Mouse (Mus musculus): ENCODE data around the gene Mrpl49.
A peak's percentile ranks its signal among the peaks of the same experiment; 100 is the strongest.
"Not testable (repeated sequence)": the region's sequence is repeated elsewhere in the genome, so short reads cannot be mapped to it uniquely, and the experiment has no call there.

Mrpl49 gene

DNA sequence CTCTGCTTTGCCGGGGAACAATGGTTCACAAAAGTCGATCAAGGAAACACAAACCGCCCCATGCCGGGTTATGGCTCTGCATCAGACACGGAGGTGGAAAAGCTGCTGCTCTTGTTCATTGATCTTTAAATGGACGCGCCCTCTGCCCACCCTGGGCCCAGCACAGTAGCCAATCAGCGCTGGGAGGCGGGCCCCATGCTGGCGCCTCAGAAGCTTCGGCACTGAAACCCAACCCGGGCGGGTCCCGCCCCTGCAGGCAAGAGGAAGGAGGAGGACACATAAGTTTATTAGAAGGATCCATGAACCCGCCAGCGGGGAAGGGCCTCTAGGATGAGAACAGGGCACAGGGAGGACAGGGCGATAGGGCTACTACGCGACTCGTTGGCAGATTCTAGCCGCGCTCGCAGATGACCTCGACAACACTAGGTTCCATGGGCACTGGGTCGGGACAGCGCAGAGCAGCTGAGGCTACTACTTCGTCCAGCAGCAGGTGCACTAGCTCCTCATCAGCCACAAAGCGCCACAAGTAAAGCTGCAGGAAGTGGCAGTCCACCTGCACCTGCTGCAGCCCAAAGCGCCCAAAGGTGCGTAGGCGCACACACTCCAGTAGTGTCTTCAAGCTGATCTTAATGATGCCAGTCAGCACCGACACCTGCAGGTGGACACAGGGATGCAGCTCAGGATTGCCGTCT, 10.3 kb upstream of the Mrpl49 start, which contains the start of gene Tm7sf2:
Tm7sf2 (minus strand) TSS at position 650 of the 692 bp plus-strand sequence.
- DNase-seq (ENCODE audit: extremely low read depth, low read depth, low spot score) = no peak

DNA sequence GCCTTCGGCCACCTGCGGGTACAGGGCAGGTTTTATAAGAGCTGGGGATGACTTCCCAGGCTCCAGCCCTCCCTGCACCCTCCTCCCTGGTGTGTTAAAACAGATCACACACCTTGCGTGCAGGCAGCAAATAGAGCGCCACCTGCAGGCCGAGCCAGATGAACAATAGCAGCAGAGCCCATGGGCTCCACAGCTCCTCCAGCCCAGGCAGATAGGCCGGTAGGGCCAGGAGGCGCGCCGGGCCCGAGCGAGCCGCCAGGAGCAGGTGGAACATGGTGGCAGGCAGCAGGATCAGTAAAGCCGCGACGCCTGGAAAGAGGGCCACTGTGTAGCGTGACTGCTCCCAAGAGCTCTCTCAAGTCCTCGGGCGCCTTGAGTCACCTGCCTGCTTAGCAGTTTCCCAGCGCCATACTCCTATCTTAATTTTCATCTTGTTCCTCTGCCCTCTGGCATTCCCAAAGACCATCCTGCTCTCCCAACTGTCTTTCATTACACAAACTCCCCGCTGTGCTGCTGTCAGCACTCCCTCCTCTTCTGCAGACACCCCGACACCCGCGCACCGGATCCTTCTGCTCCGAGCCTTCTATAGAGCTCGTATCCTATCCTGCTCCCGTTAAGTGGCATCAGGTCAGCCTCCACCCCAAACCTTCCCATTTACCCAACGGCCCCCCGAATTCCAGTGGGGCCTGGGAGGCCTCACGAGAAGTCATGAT, 9.6 kb upstream of the Mrpl49 start:
- DNase-seq (ENCODE audit: extremely low read depth, low read depth, low spot score) = no peak

DNA sequence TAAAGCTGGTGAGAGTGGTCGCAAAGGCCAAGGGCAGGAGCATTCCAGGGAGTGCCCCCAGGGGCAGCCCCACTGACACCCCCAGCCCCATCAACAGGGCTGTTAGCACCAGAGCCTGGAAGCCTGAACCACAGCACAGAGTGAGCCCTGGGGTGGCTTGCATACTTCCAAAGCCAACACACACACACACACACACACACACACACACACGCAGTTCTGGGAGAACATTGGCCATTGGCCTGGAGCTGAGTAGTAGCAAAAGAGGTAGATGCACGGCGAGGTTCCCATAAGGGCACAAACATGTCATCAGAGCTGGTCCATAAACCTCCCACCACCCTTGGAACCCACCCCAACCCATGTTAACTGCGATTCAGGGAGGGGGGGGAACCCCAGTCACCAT, 9.0 kb upstream of the Mrpl49 start:
- no peak for DNase-seq (ENCODE audit: extremely low read depth, low read depth, low spot score)

- no peak for DNase-seq (ENCODE audit: extremely low read depth, low read depth, low spot score)
These were observed 5.5 kb upstream of the Mrpl49 start for GRCm38 (mm10) chr19:6063081-6063480.

DNA sequence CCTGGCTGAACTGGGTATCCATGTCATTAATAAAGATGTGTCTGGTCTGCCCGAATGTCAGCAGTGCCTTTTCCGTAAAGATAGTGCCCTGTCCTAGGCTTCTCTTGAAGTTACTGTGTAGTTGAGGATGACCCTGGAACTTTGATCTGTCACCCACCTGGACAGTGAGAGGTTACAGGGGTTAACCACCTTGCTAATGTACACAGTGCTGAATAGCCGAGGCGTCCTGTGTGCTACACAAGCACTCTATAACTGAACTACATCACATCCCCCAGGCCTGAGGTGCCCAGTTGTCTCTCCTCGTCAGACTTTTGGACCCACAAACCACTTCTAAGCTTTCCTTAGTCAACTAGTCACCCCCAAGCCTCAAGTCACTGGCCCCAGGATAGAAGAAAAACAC, 4.8 kb upstream of the Mrpl49 start:
- no peak for DNase-seq (ENCODE audit: extremely low read depth, low read depth, low spot score)

DNA sequence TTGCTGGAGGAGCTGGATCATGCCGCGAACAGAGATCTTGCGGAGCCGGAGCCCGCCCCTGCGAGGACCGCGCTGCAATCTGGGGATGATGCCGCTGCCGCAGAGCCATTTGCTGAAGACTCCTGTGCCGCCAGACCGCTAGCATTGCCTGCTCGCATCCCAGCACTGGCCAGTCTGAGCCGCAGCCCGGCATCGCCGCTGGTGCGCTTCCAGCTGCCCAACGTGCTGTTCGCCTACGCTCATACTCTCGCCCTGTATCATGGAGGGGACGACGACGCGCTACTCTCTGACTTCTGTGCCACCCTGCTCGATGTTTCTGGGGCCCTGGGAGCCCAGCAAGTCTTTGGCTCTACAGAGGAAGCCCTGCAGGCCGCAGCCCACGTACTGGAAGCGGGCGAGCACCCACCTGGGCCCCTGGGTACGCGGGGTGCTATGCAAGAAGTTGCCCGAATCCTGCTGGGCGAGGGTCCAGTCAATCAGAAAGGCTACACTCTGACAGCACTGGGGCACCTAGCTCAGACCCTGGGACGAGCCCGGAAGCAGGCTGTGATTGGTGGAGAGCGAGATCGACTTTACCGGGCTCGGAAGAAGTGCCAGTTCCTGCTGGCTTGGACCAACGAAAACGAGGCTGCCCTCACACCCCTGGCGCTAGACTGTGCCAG, 4.2 kb upstream of the Mrpl49 start:
- DNase-seq (ENCODE audit: extremely low read depth, low read depth, low spot score) = no peak

GRCm38 (mm10) chr19:6061021-6061533, 3.5 kb upstream of the Mrpl49 start, which contains the start of gene Znhit2:
Znhit2 (plus strand) TSS chr19:6061192.
- no peak for DNase-seq (ENCODE audit: extremely low read depth, low read depth, low spot score)

GRCm38 (mm10) chr19:6058966-6059365, 1.4 kb upstream of the Mrpl49 start:
- no peak for DNase-seq (ENCODE audit: extremely low read depth, low read depth, low spot score)

DNA sequence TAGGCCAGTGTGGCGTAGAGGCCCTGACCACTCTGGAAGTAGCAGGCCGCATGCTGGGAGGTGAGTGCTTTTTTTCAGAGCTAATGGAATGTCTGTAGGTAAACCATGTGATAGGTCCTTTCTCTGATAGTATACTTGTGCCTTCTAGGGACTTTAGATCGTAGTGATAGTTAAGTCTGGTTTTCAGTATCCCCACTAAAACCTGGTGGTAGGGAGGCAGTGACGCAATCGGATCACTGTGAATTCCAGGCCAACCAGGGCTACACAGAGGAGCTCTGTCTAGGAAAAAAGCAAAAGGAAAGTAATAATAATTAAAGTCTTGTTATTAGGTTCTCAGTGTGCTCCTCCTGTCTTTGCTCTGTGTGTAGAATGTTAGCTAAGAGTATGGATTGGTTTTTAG, 928 bp upstream of the Mrpl49 start:
- DNase-seq (ENCODE audit: extremely low read depth, low read depth, low spot score) = no peak

DNA sequence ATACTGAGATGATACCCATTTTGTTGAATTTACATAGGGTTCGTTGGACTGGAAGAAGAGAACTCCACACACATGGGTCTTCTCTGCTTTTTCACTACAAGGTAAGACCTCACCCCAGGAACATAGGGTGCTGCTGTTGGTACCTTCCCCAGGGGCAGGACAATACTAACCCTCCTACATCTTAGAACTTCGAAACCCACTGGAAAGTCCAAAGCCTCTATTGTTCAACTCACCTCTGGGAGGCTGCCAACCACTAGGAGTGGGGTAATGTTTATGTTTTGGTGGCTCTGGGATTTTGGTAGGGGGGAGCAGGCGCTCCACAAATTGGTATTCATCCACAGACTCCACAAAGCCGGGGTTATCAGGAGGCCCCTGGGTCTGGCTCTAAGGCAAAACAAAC, 889 bp downstream of the Mrpl49 start:
- no peak for DNase-seq (ENCODE audit: extremely low read depth, low read depth, low spot score)

DNA sequence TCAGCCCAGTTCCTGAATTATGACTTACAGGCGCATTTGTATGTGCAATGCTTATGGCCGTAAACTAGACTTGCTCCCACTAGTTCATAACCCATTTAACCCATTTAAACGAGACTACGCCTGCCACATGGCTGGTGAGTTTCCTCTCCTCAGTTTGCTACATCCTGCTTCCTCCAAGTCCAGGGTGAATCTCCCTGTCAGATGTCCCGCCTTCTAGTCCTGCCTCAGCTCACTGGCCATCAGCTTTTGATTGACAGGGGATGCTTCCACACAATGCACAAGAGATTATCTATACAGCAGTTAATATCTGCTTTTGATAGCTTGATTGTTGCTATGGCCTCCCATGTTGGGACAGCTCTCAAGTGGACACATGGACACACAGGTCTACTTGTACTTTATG, 3.3 kb downstream of the Mrpl49 start:
- DNase-seq (ENCODE audit: extremely low read depth, low read depth, low spot score) = no peak

GRCm38 (mm10) chr19:6052516-6052915, 5.1 kb downstream of the Mrpl49 start:
- DNase-seq (ENCODE audit: extremely low read depth, low read depth, low spot score) = no peak

DNA sequence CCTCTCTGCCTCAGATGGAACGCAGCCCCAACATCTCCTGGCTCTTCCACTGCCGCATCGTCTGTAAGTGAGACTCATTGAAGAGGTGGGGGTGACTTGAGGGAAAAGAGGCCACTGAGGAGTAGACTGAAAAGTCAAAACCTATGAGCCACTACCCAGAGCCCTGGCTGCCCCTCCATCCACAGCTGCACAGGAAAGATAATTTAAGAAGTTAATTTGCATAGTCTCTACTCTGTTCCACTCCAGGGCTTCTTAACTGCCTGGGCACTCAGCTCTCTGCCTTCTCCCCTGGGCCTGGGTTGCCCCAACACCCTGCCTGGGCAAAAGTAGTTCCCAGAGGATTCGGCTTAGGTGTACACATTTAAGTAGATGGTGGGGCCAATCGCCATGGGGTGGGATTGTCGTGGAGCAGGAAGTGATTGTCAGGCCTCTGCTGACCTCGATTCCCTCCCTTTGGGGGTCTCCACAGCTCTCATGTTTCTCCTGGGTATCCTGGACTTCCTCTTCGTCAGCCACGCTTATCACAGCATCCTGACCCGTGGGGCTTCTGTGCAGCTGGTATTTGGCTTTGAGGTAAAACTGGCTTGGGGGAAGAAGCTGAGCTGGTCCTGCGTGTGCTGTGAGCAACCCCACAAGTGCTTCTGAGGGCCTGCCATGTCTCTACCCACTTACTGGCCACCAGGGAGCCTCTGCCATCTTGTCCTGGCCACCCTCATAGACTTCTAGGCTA, 8.7 kb downstream of the Mrpl49 start:
- no peak for DNase-seq (ENCODE audit: extremely low read depth, low read depth, low spot score)

DNA sequence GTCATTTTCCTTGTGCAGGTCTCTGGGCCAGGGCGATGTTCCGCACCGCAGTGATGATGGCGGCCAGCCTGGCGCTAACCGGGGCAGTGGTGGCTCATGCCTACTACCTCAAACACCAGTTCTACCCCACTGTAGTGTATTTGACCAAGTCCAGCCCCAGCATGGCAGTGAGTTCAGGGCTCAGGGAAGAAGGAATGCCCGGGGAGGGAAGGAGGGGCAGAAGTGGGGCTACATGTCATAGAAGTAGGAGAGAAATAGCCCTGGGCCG, 9.8 kb downstream of the Mrpl49 start:
- DNase-seq (ENCODE audit: extremely low read depth, low read depth, low spot score) = no peak

DNA sequence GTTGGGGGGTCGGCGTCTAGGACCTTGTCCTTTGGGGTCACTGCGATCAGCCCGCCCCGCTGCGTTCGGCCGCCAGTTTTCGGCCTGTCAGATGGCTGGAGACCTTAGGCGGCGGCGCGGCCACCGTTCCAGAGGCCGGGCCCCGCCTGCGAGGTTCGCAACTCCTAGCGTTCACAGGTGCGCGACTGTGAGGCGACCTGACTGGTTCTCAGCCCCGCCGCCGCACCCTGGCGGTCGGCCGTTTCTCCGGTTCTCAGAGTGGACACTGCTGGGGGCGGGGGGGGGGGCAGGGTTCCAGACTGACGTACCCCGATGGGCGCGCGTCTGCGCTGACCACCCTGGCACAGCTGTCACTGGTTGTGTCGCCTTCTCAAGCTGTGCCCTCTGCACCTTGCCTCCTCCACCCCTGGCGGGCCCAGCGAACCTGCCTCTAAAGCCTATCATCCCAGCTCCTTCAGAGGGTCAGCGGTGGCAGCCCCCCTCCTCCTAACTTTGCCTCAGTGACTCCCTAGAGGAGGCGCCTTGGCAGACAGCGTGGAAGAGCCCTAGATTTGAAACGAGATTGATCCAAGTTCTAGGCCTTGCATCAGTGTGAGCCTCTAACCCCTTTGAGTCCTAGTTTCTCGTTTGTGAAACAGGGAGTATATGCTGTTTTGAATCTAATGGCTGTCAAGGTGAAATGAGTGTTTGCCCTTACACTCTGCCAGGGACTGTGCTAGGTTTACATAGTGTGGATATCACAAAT, 10.3 kb downstream of the Mrpl49 start:
- no peak for DNase-seq (ENCODE audit: extremely low read depth, low read depth, low spot score)

GRCm38 (mm10) chr19:6046294-6047153, 11.1 kb downstream of the Mrpl49 start, which contains the start of gene Syvn1:
Syvn1 (plus strand) TSS chr19:6046576.
- peak; percentile 74 for DNase-seq (ENCODE audit: extremely low read depth, low read depth, low spot score)

GRCm38 (mm10) chr19:6045366-6046293, 12.0 kb downstream of the Mrpl49 start:
- no peak for DNase-seq (ENCODE audit: extremely low read depth, low read depth, low spot score)

DNA sequence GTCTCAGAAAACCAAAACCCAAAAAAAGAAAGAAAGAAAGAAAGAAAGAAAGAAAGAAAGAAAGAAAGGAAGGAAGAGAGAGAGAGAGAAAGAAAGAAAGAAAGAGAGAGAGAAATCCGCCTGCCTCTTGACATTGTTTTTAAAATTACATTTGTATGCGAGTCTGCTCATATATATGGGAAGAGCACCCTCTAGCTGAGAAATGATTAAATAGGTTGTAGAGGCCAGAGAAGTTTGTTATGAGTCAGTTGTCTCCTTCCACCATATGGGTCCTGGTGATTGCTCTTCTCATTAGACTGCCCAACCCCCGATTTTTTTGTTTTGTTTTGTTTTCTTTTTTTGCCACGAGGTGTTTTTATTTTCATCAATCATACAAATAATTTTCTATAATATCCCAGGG, 13.5 kb downstream of the Mrpl49 start:
- not testable (repeated sequence) for DNase-seq (ENCODE audit: extremely low read depth, low read depth, low spot score)

DNA sequence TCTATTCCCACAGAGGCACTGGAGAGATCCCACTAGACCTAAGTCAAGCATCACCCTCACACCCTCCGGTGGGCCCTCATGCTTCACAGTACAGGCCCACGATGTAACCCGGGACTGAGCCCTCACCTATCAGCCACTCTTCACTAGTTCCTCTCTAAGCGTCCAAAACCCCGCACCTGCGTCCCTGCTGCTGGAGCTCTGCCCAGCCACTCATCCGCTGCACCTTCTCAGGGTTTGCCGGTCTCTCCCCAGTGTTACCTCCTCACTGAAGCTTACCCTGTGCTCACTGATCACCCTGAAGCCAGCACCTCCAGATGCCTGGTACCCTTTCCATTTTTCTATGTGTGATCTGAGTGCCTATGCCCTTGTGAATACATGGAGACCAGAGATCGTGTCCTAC, 15.3 kb downstream of the Mrpl49 start:
- DNase-seq (ENCODE audit: extremely low read depth, low read depth, low spot score) = no peak
